Mouse (Mus musculus): ENCODE measurements around the gene Klri2.
"Not testable (repeated sequence)": the region's sequence is repeated elsewhere in the genome, so short reads cannot be mapped to it uniquely, and the experiment has no call there.

The Klri2 gene

GRCm38 (mm10) chr6:129740069-129740721 lies at the start of gene Klri2:
TSS of gene Klri2 (minus strand) at chr6:129740484.
- in situ Hi-C loops (cut with MboI, MseI) = loop anchor here in 1 of 2 experiments (10.0 kb wide), 1 partner anchor 435 kb away; no protein-coding TSS in a partner anchor

DNA sequence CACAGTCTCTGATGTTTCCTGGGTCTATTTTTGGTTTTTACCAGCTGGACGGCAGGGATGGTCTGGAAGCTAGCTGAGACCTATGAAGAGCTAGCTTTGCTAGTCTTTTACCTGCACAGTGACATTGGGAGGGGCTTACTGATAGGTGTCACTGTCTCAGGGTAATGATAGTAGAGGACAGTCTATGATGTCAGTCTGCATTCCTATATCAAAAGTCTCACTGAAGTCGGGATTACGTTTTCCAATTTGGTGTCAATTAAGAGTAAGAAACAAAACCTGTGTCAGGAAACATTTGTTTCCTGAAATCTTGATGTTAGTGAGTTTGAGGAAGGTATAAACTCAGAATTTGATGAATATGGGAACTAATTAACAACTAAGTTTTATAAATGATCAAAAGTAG lies 43.9 kb upstream of the Klri2 start, which contains the start of gene Gm156:
TSS of gene Gm156 (minus strand) at position 101 of the 400 bp plus-strand sequence.
- in situ Hi-C loops (cut with MboI, MseI) = loop anchor here in 1 of 2 experiments (5.0 kb wide), 1 partner anchor 77 kb away; no protein-coding TSS in a partner anchor

- in situ Hi-C loops (cut with MboI, MseI) = loop anchor here (5.0 to 10.0 kb wide), 2 partner anchors 160 to 443 kb away; no protein-coding TSS in a partner anchor
Observed at GRCm38 (mm10) chr6:129747654-129748032, 7.4 kb upstream of the Klri2 start.

DNA sequence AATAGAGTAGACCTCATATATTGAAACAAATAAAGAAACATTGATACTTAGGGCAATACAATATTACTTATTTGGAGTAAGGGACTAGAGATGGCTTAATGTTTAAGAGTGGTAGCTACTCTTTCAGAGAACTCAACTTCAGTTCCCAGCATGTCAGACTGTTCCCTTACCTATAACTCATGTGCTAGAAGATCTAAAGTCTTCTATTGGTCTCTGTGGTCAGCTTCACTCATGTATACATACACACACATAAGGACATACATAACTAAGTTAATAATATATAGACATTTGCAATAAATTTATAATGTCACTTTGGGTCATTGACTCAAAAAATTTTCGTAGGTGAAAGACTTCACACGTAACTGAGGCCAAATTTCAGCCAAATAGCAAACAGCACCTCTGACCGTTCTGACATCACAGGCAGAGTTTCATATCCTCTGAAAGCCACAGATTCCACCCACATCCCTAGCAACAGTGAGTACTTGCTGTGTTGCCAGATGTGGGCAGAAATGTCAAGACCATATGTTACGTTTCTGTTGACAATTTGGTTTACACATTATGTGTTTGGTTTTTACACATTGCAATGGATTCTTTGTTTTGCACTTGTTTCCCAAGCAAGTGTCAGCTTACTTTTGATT lies 6.9 kb upstream of the Klri2 start:
- in situ Hi-C loops (cut with MboI, MseI) = loop anchor here (5.0 to 10.0 kb wide), 2 partner anchors 160 to 442 kb away; no protein-coding TSS in a partner anchor

DNA sequence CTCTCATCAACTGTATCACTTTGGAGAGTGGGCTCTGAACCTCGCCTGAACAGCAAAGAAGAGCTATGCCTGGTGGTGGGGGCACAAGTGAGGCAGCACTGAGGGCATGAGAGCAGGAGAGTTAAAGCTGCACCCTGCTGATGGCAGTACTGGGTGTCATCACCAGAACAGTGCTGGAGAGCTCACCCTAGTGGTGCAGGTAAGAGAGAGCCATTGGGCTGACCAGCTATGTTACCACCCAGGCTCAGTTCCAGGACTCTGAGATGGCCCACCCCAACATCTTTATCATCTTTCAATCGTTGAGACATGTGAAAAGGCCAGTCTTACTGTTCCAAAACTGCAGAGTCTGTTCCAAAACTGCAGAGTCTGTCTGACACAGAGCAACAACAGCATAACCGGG lies 5.9 kb upstream of the Klri2 start:
- in situ Hi-C loops (cut with MboI, MseI) = loop anchor here (5.0 to 10.0 kb wide), 2 partner anchors 159 to 441 kb away; no protein-coding TSS in a partner anchor

DNA sequence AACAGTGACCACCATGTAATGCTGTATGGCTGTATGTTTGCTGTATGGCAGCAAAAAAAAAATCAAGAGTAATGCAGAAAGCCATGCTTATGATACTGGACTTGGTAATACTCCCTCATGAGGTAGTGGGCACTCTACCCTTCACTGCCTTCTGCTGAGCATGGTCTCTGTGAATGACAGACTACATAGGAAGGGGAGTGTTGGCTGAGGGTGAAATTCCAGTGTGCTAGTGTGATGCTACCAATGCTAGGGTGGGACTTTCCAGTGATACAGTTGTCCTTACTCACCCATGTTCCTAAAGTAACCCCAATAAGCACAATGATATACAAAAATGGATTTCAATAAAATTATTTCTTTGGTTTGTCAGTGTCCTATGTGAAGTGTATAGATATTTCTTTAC lies 3.9 kb downstream of the Klri2 start:
- in situ Hi-C loops (cut with MboI, MseI) = loop anchor here in 1 of 2 experiments (5.0 kb wide), 1 partner anchor 49 kb away; no protein-coding TSS in a partner anchor

GRCm38 (mm10) chr6:129727237-129727636 lies 13.0 kb downstream of the Klri2 start:
- in situ Hi-C loops (cut with MboI, MseI) = no loop called here

DNA sequence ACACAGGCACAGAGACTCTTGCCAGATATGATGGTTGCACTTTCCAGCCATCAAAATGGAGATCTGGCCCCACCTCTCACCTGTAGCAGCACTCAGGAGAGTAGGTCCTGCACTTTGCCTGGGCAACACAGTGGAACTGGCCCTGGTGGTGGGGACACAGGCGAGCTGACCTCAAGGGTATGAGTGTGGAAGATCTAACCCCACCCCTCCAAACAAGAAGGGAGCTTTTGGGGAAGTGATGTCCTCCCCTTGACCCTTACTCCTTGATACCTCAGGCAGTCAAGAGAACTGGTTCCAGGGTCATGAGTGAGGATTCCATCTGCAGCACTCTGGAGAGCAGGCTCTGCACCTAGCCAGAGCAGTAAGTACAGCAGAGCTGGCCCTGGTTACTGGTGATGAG lies 18.9 kb downstream of the Klri2 start:
- in situ Hi-C loops (cut with MboI, MseI) = no loop called here

DNA sequence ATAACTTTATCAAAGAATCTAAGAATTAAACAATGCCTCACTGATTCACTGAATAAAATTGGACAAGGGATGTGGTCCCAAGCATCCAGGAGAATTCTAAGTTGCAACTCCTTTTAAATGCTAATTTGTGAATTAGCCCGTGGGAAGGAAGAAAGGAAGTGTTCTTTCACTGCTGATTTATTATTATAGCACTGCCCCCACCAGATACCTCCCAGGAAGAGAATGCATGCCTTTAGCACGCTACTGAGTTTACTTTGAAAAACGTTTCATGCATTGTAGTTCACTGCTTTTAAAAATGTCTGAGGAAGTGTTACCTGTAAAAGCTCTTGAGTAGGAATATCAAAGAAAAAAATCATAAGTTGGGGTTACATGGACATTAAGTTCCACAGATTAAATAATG lies 19.8 kb downstream of the Klri2 start:
- in situ Hi-C loops (cut with MboI, MseI) = no loop called here

DNA sequence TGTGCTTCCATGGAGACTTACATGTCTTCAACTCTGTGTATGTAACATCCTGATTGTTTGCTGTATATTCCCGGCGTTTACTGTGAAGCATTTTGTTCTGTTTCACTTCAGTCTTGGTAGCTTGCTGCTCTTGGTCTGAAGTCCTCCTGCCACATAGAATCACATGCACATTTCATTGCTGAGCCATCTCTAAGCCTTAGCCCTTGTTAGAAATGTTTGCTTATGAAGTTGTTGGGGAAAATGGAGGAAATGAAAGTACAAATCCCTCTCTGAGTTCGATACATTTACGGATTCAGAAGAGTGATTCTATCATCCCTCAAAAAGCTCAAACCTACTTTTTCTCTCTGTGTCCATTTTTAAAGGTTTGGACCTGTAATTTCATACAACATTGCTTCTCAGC lies 23.3 kb downstream of the Klri2 start, which contains the start of gene Klri1:
TSS of gene Klri1 (minus strand) at position 101 of the 400 bp plus-strand sequence.
- in situ Hi-C loops (cut with MboI, MseI) = no loop called here

GRCm38 (mm10) chr6:129713566-129713965 lies 26.7 kb downstream of the Klri2 start:
- in situ Hi-C loops (cut with MboI, MseI) = no loop called here

DNA sequence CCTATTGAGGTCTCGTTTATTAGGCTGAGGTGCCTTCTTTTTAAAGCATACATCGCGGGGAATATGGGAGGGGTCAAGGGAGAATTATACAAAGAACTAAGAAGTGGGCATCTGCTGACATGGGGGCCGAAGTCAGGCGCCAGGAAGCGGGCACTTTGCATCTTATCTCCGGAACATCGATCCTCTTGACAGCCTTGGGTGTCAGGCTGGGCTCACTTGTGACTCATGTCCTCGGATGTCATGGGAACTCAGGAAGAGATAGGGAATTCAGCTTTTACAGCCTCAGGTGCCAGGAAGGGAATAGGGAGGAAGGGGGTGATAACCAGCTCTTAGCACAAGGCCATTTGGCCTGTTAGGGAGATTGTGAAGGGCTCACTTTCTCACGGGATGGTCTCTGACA lies 48.8 kb downstream of the Klri2 start:
- in situ Hi-C loops (cut with MboI, MseI) = not testable (repeated sequence)

DNA sequence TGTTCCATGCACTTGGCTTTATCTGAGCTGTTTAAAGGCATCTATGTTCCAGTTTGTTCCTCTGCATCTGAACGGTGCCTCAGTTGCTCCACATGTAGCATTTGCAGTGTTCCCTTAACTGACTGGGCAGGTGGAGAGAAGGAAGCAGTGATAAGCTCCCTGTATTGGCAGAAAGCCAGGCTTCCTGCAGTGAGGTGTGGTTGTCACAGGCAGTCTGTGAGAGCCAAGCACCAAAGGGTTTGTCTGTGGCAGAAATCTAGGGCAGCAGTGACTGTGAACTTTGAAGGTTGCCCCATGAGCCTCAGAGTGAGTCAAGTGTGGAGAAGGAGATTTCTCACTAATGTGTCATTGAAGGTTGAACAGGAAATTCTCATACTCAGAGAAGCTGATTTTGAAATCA lies 59.9 kb downstream of the Klri2 start:
- in situ Hi-C loops (cut with MboI, MseI) = loop anchor here (5.0 to 10.0 kb wide), 2 partner anchors 103 to 376 kb away; partner anchors contain the start of gene Klre1 (in 1 of the 2)
